Mouse (Mus musculus) midbrain, postnatal 0 days (tissue): ENCODE measurements around the gene Unc5c. TPM values are rescaled to one million over a fixed set of nuclear protein-coding genes. Genes with fewer than 3 reads are reported as not detected.
A peak's percentile ranks its signal among the peaks of the same experiment; 100 is the strongest.

Source experiments
- ATAC-seq: fragments of 200-750 bp; cut with Nextera tagmentation; 2 replicates; pipeline ENCODE4 v1.8.0; 2017; ENCODE audit warnings: moderate number of reproducible peaks, mild to moderate bottlenecking, moderate TSS enrichment, moderate library complexity; ENCODE audit not compliant: low FRiP score
- DNase-seq: peaks from one replicate; pipeline ENCODE4 v3.0.0-alpha.2; 2015; ENCODE audit warnings: low spot score
- H3K27ac ChIP-seq: fragments of 300-500 bp; sonication (generic); 2 replicates; pipeline ENCODE4 v1.5.1; 2014; ENCODE audit warnings: low read depth, mild to moderate bottlenecking, low read length, mixed read lengths
- H3K27me3 ChIP-seq: fragments of 300-500 bp; sonication (generic); 2 replicates; pipeline ENCODE4 v1.6.1; 2014; ENCODE audit warnings: low read length, control low read depth, mixed read lengths; ENCODE audit not compliant: insufficient read depth
- H3K36me3 ChIP-seq: fragments of 300-500 bp; sonication (generic); 2 replicates; pipeline ENCODE4 v1.6.1; 2014; ENCODE audit warnings: low read length, control low read depth, mixed read lengths; ENCODE audit not compliant: insufficient read depth
- H3K4me1 ChIP-seq: fragments of 300-500 bp; sonication (generic); 2 replicates; pipeline ENCODE4 v1.6.1; 2014; ENCODE audit warnings: mild to moderate bottlenecking, control low read depth, antibody characterized with exemption, low read length, mixed read lengths; ENCODE audit not compliant: insufficient read depth
- H3K4me2 ChIP-seq: fragments of 300-500 bp; sonication (generic); 2 replicates; pipeline ENCODE4 v1.6.1; 2014; ENCODE audit warnings: low read depth, mild to moderate bottlenecking, low read length, mixed read lengths; ENCODE audit not compliant: poor library complexity, severe bottlenecking
- H3K4me3 ChIP-seq: fragments of 300-500 bp; sonication (generic); 2 replicates; pipeline ENCODE4 v1.5.1; 2014; ENCODE audit warnings: low read depth, mild to moderate bottlenecking, low read length, moderate library complexity
- H3K9ac ChIP-seq: fragments of 300-500 bp; sonication (generic); replicated peaks from 2 replicates; pipeline ENCODE4 v1.6.1; 2014; ENCODE audit warnings: mild to moderate bottlenecking, low read length, moderate library complexity, mixed read lengths; ENCODE audit not compliant: poor library complexity, severe bottlenecking
- H3K9me3 ChIP-seq: fragments of 300-500 bp; sonication (generic); 2 replicates; pipeline ENCODE4 v1.6.1; 2016; ENCODE audit warnings: low read length, control low read depth
- CTCF ChIP-seq: IDR thresholded peaks from 2 replicates; pipeline ENCODE4 v1.5.1; 2016; ENCODE audit warnings: antibody characterized with exemption, mild to moderate bottlenecking
- WGBS: fragments of 180-500 bp; shearing (Covaris S2); extraction: QIAGEN DNeasy Blood & Tissue Kit; methylation state at CpG from one replicate; pipeline ENCODE4 v1.1.7; 2014; 5-methylcytosine and 5-hydroxymethylcytosine counted together
- polyA plus RNA-seq: library from polyadenylated mRNA; unstranded; fragments of >200 nt; fragmentation: Nextera tagmentation; extraction: Ambion mirVana; gene quantifications from 2 replicates; pipeline ENCODE4 v1.2.1, GENCODE M21; 2015
- total RNA-seq: library from RNA; depleted of rRNA; stranded (reverse); fragments of >200 nt; gene quantifications from 2 replicates; pipeline ENCODE4 v1.2.3, GENCODE M21; 2014

The Unc5c gene
- total and polyA plus RNA-seq, 2 experiments from 2014 or later = 10.4 to 44.4 TPM

DNA sequence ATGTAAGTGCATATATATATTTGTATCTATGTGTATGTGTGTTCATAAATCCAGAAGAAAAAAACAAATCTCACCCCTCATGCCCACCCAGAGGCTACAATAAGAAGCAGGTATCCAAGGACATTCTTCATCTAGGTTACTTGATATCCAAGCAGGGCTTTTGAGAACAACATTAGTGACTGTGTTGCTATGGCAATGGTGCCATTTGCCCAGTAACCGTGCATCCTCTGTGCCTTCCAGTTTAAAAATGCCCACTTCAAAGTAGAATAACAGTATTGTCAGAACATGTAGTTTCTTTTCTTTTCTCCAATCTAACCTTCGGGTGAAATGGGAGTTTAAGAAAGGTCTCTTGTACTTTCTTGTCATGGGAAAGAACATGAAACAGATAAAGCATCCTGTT is 224.1 kb downstream of the Unc5c start:
- Histone ChIP-seq H3K4me3 (no peak overlapping the region), H3K9ac (no peak overlapping the region), H3K4me2 (no peak overlapping the region), H3K9me3 (no peaks in the 10 kb centered on the region), H3K27ac (no peak overlapping the region), H3K27me3 (no peaks in the 10 kb centered on the region), H3K4me1 (no peaks in the 10 kb centered on the region; the same call in 1 of the 2 replicates), H3K36me3 (no peaks in the 10 kb centered on the region)
- no peak for ATAC-seq
- WGBS = 26% methylated on average over 2 of the region's 2 CpGs
- peak; percentile 37 for DNase-seq
- TF ChIP-seq CTCF = no peak

DNA sequence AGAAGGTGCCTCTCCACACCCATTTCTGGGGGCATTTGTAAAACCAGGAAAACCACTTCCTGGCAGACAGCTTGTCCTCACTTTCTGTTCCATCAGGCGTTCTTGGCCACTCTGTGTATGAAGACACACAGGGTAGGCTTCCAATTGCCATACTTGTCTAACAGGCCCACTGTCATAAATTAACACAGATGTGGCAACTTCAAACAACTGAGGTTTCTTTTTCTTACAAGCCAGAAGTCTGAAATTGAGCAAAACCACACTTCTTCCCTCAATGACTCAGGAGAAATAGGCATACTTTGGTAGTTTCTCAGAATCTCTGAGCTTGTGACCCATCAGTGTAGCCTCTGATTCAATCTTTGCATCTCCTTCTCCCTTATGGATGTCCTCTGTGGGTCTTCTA is 225.7 kb downstream of the Unc5c start:
- no peak for DNase-seq

DNA sequence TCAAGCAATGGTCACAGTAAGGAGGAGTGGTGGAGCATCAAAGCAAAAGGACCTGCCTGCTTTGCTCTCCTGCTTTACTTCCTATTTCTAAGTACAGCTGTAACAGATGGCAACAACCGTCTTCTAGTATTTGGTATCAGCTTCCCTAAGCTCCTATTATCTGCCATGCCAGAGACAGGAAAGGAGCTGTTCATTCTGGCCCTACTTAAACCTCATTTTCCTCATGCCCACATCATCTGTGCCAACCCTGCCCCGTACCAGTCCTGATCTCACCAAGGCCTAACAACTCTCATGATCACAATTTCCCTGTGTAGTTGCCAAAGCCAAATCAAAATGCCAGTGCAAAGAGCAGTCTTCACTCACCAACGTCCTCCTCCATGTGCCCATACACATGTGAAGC is 226.4 kb downstream of the Unc5c start:
- no peaks in the 10 kb centered on the region for H3K36me3 ChIP-seq
- DNase-seq = peak; percentile 14
- no peak overlapping the region for H3K9ac ChIP-seq
- H3K27ac ChIP-seq = no peak overlapping the region
- H3K9me3 ChIP-seq = no peaks in the 10 kb centered on the region
- H3K4me2 ChIP-seq = no peak overlapping the region
- no peaks in the 10 kb centered on the region for H3K27me3 ChIP-seq
- H3K4me1 ChIP-seq = no peaks in the 10 kb centered on the region; the same call in 1 of the 2 replicates
- 71% methylated on average over 3 of the region's 3 CpGs for WGBS
- no peak overlapping the region for H3K4me3 ChIP-seq
- ATAC-seq = no peak
- no peak for TF ChIP-seq CTCF

More for the DNA sequence above, 225.7 kb downstream of the Unc5c start:
- Histone ChIP-seq H3K9me3 (no peaks in the 10 kb centered on the region), H3K4me2 (no peak overlapping the region), H3K9ac (no peak overlapping the region), H3K27ac (no peak overlapping the region), H3K4me1 (no peaks in the 10 kb centered on the region; the same call in 1 of the 2 replicates), H3K4me3 (no peak overlapping the region), H3K27me3 (no peaks in the 10 kb centered on the region), H3K36me3 (no peaks in the 10 kb centered on the region)
- no peak for TF ChIP-seq CTCF
- 86% methylated on average over 1 of the region's 1 CpGs for WGBS
- no peak for ATAC-seq

DNA sequence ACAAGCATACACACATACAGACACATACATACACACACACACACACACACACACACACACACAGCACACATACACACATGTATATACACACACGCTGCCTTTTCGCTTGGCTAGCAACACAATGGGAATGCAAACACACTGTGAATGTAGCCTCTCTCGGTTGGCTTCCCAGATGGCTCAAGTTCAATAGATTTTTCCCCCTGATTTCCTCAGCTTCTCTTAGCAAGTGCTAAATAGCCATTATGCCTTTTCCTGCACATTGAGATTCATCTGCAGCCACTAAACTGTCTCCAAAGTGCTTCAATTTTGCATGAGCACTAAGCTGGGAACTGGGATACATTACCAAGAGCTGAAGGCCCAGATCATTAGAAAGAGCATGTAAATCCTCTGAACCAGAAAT is 226.8 kb downstream of the Unc5c start:
- Histone ChIP-seq H3K27me3 (no peaks in the 10 kb centered on the region), H3K4me2 (no peak overlapping the region), H3K4me3 (no peak overlapping the region), H3K36me3 (no peaks in the 10 kb centered on the region), H3K27ac (no peak overlapping the region), H3K9me3 (no peaks in the 10 kb centered on the region), H3K9ac (no peak overlapping the region), H3K4me1 (no peaks in the 10 kb centered on the region; the same call in 1 of the 2 replicates)
- no peak for TF ChIP-seq CTCF
- peak; percentile 63 for DNase-seq
- 56% methylated on average over 3 of the region's 3 CpGs for WGBS
- no peak for ATAC-seq

DNA sequence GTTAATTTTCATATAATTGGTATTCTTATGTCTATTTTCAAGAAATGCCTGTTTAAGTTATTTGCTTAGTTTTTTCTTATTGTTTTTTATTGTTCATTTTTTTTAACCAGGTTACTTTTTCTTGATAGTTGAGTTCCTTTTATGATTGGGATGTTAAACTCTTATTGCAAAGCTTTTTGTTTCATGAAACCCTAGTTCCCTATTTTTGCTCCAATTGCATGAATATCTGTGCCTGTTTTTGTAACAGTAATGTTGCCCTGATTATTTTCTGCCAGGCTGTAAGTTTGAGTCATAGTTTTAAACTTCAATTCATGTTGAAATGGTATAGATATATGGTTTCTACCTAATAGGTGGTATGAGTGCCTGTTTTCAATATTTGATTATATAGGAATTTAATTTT is 234.2 kb downstream of the Unc5c start:
- Histone ChIP-seq H3K36me3 (no peaks in the 10 kb centered on the region), H3K27me3 (no peaks in the 10 kb centered on the region), H3K27ac (no peak overlapping the region), H3K4me2 (no peak overlapping the region), H3K9me3 (no peaks in the 10 kb centered on the region), H3K4me3 (no peak overlapping the region), H3K9ac (no peak overlapping the region), H3K4me1 (no peaks in the 10 kb centered on the region)
- ATAC-seq (no peak), DNase-seq (no peak)
- no peak for TF ChIP-seq CTCF

DNA sequence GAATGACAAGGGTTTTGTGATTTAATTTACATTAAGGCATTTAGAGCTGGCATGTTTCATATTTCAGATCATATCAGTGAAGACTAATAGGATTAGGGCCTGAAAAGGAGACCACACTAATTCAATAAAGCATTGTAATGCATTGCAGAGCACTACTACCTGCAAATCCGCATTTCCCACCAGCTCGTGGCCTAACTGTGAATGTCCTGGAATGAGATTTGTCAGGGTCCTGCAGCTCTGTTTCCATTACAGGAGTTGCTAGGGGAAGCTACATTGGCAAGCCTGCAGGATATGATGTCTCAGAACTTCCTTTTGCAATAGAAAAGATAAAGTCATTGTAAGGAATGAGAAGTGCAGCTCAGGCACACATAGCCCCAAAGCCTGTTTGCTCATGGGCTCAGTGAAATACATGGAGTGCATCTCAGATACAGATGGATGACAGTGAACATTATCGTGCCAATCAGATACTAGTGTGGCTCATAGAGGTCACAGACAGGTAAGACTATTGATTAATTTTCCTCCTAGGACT is 236.4 kb downstream of the Unc5c start:
- ATAC-seq (no peak), DNase-seq (no peak)
- H3K36me3 ChIP-seq = no peaks in the 10 kb centered on the region
- H3K4me2 ChIP-seq = no peak overlapping the region
- H3K9me3 ChIP-seq = no peaks in the 10 kb centered on the region
- TF ChIP-seq CTCF = no peak
- WGBS = 62% methylated on average over 3 of the region's 3 CpGs
- no peak overlapping the region for H3K4me3 ChIP-seq
- no peaks in the 10 kb centered on the region for H3K27me3 ChIP-seq
- H3K4me1 ChIP-seq = no peaks in the 10 kb centered on the region
- H3K27ac ChIP-seq = no peak overlapping the region
- no peak overlapping the region for H3K9ac ChIP-seq
